Mouse (Mus musculus): ENCODE results near the gene Proca1. TPM values are rescaled to one million over a fixed set of nuclear protein-coding genes. Genes with fewer than 3 reads are reported as not detected.

The Proca1 gene
- total RNA-seq, 2 experiments from 2014 or later: 3.7 to 5.5 TPM

- Histone ChIP-seq H3K27ac (no peak overlapping the region), H3K4me3 (no peak overlapping the region)
- no peak for DNase-seq (ENCODE audit: low spot score in 2 of 2)
- no peak for TF ChIP-seq CTCF (conservative IDR thresholded peaks at IDR 0.05)
Measured at GRCm38 (mm10) chr11:78168541-78169468, 24.4 kb upstream of the Proca1 start.

- no peak overlapping the region for H3K27ac ChIP-seq
- TF ChIP-seq CTCF (conservative IDR thresholded peaks at IDR 0.05): no peak
- no peak for DNase-seq (ENCODE audit: low spot score in 2 of 2)
- H3K4me3 ChIP-seq: no peak overlapping the region
Measured at GRCm38 (mm10) chr11:78170306-78170705, 22.9 kb upstream of the Proca1 start.

GRCm38 (mm10) chr11:78171328-78171727, 21.9 kb upstream of the Proca1 start:
- no peak overlapping the region for H3K27ac ChIP-seq
- peak; percentile 56 for TF ChIP-seq CTCF (conservative IDR thresholded peaks at IDR 0.05)
- no peak overlapping the region for H3K4me3 ChIP-seq
- DNase-seq (ENCODE audit: low spot score in 2 of 2): no peak

DNA sequence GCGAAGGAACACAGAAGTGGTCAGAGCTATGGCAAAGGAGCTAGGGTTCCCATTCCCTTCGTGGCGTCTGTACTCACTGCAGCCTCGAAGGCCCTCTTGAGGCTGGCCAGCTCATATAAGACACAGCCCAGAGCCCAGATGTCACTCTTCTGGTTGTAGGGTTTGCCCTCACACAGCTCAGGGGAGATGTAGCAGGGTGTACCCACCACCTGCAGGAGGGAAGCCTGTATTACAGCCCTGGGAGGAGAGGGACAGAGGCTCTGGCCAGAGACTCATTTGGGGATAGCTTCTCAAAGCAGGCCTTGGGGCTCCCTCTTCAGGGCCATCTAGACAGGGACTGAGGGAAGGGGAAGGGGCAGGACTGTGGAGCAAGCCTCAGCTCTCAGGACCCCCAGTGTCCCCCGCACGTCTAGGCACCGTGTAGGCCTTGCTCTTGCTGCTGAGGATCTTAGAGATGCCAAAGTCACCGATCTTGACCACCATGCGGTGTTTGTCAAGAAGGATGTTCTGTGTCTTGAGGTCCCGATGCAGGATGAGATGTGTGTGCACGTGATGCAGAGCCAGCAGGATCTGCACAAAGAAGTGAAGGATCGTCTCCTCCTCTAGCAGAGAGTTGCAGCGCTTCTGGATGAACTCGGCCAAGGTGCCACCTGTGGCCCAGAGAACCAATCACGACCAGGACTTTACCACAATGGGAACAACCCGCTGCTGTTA, 21.0 kb upstream of the Proca1 start:
- no peak overlapping the region for H3K4me3 ChIP-seq
- DNase-seq (ENCODE audit: low spot score in 2 of 2): no peak
- peak; percentile 50 for TF ChIP-seq CTCF (conservative IDR thresholded peaks at IDR 0.05)

DNA sequence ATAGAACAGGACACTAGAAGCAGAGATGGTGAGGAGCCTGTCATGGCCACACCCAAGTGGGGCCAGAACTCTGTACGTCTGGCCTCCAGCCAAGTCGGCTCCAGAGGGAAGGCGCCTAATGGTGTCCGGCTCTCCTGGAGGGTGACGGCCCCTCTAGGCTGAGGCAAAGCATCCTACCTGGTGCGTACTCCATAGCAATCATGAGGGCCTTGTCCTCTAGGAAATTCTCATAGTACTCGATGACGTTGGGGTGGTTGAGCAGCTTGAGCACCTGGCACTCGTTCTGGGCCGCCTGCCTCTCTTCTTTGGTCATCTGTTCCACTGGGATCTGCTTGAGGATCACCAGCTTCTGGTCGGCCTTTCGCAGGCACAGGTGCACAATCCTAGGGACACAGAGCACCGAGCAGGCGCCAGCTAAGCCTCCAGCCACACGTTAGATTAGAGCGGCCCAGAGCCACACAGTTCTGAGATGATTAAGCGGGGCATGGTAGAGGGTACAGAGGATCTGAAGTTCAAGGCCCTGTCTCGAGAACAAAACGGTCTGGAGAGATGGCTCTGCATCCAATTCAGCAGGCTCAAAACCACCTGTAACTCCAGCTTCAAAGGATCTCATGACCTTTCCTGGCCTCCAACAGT, 20.3 kb upstream of the Proca1 start:
- DNase-seq (ENCODE audit: low spot score in 2 of 2): no peak
- no peak overlapping the region for H3K27ac ChIP-seq
- no peak for TF ChIP-seq CTCF (conservative IDR thresholded peaks at IDR 0.05)
- no peak overlapping the region for H3K4me3 ChIP-seq

More for the DNA sequence above, 21.0 kb upstream of the Proca1 start:
- H3K27ac ChIP-seq: no peak overlapping the region

DNA sequence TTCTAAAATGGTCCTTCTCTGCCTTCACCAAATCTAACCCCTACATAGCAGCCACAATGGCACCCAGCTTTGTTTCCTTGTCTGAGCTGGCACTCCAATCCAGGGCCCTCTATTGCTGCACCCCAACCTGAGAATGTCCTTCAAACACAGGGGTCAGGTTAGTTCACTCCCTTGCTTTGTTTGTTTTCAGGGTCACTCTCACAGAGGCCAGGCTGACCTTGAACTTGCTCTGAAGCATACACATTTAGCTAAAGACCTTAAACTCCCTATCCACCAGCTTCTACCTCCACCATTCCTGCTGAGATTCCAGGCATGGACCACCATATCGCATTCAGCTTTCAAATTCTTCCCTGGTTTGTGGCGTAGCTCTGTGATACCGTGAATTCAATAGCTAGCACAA, 18.7 kb upstream of the Proca1 start:
- no peak overlapping the region for H3K4me3 ChIP-seq
- no peak overlapping the region for H3K27ac ChIP-seq
- no peak for TF ChIP-seq CTCF (conservative IDR thresholded peaks at IDR 0.05)
- DNase-seq (ENCODE audit: low spot score in 2 of 2): no peak

DNA sequence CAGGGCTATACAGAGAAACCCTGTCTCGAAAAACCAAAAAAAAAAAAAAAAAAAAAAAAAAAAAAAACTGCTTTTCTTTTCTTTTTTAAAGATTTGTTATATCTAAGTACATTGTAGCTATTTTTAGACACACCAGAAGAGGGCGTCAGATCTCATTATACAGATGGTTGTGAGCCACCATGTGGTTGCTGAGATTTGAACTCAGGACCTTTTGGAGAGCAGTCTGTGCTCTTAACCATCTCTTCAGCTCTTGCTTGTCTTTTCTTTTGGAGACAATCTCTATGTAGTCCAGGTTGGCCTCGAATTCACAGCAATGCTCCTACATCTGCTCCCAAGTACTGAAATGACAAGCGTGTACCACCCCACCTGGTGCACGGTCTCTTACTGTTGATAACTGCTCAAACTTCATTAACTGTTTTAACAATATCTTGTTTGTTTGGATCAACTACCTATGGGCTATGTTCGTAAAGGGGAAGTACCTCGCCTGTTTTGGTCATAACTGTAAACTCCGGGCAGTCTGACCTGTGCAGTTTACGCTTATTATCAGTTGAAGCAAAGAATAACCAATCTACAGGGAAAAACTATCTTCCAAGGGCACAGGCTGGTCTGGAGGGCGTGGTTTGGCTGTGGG, 17.3 kb upstream of the Proca1 start:
- H3K4me3 ChIP-seq: peak overlapping the region; percentile 62
- TF ChIP-seq CTCF (conservative IDR thresholded peaks at IDR 0.05): peak; percentile 52
- DNase-seq (ENCODE audit: low spot score in 2 of 2): no peak
- H3K27ac ChIP-seq: peak overlapping the region; percentile 82

DNA sequence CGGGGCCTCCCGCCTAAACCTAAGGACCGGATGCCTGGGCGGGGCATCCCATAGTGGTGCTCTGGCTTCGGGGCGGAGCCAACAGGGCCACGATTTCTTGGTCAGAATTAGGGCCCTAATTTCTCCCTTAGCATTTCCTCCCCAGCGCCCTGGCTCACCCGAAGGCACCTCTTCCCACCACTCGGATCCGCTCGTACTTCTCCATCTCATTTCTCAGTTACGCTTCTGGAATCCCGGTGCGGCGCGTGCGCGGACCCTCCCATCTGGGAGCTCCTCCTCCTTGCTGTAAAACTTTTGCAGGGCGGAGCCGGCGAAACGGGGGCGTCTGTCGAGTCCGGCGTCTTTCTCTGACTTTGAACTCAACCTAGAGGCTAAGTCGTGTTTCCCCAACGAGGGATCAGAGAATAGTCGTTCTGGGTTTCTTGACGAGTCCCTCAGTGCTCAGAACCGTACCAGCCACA, 16.8 kb upstream of the Proca1 start, which contains the start of the genes Nek8 and Tlcd1:
Nek8 (minus strand) TSS at position 274 of the 461 bp plus-strand sequence.
Tlcd1 (plus strand) TSS at position 310 of the 461 bp plus-strand sequence.
- H3K4me3 ChIP-seq: peak within 1 kb of the TSS; percentile 62
- H3K27ac ChIP-seq: peak within 1 kb of the TSS; percentile 82
- TF ChIP-seq CTCF (conservative IDR thresholded peaks at IDR 0.05): no peak
- peak; percentile 70 to 79 for DNase-seq (ENCODE audit: low spot score in 2 of 2)

DNA sequence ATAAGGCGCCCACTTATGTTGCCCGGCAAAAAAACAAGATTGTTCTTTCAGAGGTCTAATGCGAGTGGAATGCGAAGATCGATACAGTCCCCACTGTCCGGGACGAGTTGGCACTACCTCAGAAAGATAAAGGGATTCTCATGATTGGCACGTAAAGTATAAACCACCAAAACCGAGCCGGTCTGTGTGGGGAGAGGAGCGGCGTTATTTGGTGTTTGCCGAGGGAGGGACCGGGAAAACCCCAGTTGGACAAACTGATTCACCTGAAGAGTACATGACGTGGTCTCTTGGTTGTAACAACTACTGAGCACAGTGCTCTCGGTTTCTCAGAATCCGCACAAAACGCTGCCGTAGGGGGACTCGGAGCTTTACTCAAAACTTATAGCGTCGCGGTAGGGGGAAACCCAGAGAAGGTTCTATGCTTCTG, 16.3 kb upstream of the Proca1 start:
- DNase-seq (ENCODE audit: low spot score in 2 of 2): no peak
- H3K27ac ChIP-seq: peak overlapping the region; percentile 82
- TF ChIP-seq CTCF (conservative IDR thresholded peaks at IDR 0.05): no peak
- H3K4me3 ChIP-seq: peak overlapping the region; percentile 62

DNA sequence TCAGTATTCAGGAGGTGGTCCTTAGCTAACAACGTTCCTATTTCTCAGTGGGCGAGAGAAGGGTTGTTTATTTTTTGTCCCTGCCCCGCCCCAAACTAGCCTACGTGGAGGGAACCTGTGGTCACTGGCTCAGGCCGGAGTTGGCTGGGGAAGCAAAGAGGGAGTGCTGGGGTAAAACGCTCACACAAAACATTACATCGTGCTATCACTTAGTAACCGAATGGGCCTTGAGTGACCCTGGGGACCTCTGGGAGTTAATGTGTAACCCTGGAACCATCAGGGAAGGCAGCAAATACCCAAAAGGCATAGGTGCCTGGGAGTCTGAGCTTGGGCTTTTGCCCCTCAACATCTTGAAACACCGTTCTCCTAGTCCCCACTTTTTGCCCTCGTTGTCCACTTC, 15.8 kb upstream of the Proca1 start:
- TF ChIP-seq CTCF (conservative IDR thresholded peaks at IDR 0.05): no peak
- H3K27ac ChIP-seq: peak overlapping the region; percentile 82

GRCm38 (mm10) chr11:78177903-78178858, 15.0 kb upstream of the Proca1 start:
- TF ChIP-seq CTCF (conservative IDR thresholded peaks at IDR 0.05): peak; percentile 99
- peak overlapping the region; percentile 90 for H3K27ac ChIP-seq
- peak; percentile 88 to 93 for DNase-seq (ENCODE audit: low spot score in 2 of 2)
- peak overlapping the region; percentile 62 for H3K4me3 ChIP-seq

More for the DNA sequence above, 15.8 kb upstream of the Proca1 start:
- H3K4me3 ChIP-seq: peak overlapping the region; percentile 62
- DNase-seq (ENCODE audit: low spot score in 2 of 2): no peak

Data from layer of hippocampus, adult 2 months (tissue).